Mouse (Mus musculus) layer of hippocampus, adult 9-11 months (tissue): Measurements from ENCODE around the gene Klhl26.

ENCODE experiments used
- DNase-seq: peaks from one replicate; pipeline ENCODE4 v3.0.0; 2022

Klhl26 gene

DNA sequence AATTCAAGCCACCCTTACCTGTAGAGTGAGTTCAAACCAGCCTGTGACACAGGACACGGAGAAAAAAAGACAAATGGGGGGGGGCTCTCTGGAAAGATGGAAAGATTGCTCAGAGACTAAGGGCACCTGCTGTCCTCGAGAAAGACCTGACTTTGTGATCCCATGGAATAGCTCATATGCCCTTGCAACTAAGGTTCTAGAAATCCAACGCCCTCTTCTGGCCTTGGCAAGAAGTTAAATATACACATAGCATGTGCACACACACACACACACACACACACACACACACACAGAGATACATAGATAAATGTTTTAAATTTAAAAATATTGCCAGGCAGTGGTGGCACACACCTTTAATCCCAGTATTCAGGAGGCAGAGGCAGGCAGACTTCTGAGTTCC lies 36.5 kb downstream of the Klhl26 start:
- no peak for DNase-seq

DNA sequence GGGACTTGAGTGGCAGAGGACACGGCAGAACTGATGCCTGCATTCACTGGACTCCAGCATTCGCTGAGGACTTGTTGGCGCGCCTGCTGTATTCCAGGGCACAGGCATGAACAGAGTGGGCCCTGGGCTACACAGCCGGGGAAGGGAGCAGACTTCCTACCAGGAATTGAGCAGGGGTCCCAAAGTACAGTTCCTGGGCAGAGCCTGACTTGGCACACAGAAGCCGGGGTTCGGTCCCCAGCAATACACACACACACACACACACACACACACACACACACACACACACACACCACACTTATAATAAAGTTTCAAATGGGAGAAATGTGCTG lies 37.0 kb downstream of the Klhl26 start:
- no peak for DNase-seq

GRCm38 (mm10) chr8:70439055-70439847 lies 37.5 kb downstream of the Klhl26 start, which contains the start of gene Crtc1:
Gene Crtc1, minus strand, starts transcription at chr8:70439579.
- DNase-seq, result peak; percentile 97

GRCm38 (mm10) chr8:70438423-70438822 lies 38.3 kb downstream of the Klhl26 start:
- DNase-seq, result no peak

GRCm38 (mm10) chr8:70435156-70435555 lies 41.6 kb downstream of the Klhl26 start:
- DNase-seq, result no peak

DNA sequence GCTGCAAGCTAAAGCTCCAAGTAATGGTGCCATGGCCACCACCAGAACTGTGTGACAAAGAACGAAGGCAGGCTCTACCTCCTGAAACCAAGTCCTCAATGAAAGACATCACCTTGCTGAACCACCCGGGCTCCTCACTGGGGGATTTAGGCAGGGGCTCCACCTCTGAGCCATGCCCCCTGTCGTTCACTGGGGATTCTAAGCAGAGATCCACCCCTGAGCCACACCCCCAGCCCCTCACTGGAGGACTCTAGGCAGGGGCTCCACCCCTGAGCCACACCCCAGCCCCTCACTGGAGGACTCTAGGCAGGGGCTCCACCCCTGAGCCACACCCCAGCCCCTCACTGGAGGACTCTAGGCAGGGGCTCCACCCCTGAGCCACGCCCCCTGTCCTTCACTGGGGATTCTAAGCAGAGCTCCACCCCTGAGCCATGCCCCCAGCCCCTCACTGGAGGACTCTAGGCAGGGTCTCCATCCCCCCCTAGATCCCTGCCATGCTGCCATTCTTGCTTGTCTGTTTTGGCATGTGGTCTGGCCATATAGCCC lies 43.7 kb downstream of the Klhl26 start:
- no peak for DNase-seq

GRCm38 (mm10) chr8:70431213-70431612 lies 45.6 kb downstream of the Klhl26 start:
- no peak for DNase-seq

DNA sequence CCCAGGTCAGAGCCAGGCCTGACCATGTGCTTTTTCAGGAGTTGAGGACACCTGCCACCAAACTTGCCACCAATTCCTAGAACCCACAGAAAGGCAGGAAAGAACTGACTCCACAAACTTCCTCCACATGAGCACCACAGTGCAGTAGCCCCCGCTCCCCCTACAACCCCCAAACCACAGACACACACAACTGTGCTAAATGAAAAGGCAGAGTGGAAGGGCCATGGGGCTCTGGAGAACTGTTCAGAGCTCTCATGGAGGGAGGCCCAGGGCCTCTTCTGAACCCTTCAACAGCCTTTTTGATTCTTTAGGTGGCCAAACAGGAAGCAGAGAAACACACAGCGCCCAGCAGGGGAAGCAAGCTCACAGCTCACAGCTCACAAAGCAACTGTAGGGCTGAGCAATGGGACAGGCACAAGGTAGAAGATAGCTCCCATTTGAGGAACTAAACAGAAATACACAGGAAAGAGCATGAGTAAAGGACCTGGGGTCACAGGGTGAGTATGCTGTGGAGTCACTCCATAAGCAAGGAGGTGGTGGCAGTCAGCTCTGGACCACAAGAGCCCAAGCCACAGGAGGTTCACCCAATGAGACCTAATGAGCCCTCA lies 50.4 kb downstream of the Klhl26 start:
- DNase-seq, result no peak

- no peak for DNase-seq
Observed at GRCm38 (mm10) chr8:70422722-70423121, 54.0 kb downstream of the Klhl26 start.

DNA sequence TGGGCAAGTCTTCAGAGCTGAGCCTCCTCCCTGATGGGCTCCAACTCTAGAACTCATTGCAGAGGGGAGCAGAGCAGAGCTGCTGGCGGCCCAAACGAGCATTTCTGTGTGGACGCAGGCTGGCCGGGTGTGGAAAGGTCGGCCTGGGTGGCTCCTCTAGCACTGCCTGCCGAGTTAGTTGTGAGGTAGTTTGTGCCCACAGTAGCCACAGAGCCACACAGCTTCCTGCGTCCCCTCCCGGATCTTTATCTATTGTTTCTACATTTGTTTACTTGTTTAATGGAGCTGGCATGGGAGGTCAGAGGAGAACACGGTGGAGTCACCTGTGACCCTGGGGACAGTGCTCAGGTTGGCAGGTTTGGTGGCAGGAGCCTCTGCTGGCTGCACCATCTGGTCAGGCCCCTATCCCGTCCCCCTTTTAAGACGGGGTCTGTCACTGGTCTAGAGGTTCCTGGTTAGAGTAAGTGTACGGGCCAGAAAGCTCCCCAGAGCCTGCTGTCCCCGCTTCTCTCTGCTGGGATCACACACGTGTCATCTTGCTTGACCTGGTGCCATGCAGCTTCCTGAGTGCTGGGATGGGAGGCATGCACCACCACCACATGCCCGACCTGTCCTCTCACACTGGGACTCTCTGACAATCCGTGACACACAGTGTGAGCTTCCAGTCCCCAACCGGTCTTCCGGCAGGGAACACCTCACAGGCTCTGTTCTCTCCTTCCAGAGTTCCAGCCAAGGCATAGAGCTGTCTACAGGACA lies 55.2 kb downstream of the Klhl26 start:
- DNase-seq, result no peak

- DNase-seq, result no peak
Observed at GRCm38 (mm10) chr8:70419879-70420643, 56.7 kb downstream of the Klhl26 start.

GRCm38 (mm10) chr8:70418954-70419353 lies 57.8 kb downstream of the Klhl26 start:
- peak; percentile 84 for DNase-seq

DNA sequence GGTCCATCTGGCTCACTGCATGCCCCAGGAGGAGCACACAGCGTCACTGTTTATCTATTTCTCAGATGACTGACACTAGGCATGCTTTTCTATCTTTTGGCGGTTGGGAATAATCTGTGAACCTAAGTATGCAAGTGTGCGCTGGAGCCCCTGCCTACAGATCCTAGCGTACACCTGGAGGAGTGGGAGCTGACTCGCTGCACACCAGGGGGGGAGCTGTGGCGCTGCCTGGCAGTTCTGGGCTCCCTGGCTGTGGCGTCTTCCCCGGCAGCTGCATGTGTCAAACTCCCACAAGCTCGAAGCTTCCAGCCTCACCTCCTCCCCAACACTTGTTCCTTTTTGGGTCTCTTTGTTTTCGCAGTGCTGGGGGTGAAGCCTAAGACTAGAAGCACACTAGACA lies 58.9 kb downstream of the Klhl26 start:
- peak; percentile 79 for DNase-seq

DNA sequence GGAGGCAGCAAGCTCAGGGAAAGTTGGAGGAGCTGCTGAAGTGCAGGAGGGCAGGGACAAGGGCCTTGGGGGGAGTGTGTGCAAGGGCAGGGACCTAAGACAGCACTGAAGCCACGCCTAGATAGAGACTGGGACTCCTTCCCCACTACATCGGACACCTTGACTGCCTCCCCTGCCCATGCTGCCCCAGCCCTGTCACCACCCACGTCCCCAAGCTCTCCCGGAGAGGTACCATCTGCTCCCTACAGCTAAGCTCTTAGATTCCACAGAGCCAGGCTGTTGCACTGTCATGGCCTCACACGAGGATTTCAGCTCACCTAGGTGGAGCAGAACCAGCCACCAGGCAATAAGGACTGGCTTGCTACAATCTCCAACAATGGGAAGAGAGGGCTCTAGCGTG lies 59.8 kb downstream of the Klhl26 start:
- DNase-seq, result peak; percentile 83

GRCm38 (mm10) chr8:70415540-70416451 lies 61.0 kb downstream of the Klhl26 start:
- DNase-seq, result peak; percentile 52

GRCm38 (mm10) chr8:70414310-70414946 lies 62.3 kb downstream of the Klhl26 start:
- DNase-seq, result no peak

DNA sequence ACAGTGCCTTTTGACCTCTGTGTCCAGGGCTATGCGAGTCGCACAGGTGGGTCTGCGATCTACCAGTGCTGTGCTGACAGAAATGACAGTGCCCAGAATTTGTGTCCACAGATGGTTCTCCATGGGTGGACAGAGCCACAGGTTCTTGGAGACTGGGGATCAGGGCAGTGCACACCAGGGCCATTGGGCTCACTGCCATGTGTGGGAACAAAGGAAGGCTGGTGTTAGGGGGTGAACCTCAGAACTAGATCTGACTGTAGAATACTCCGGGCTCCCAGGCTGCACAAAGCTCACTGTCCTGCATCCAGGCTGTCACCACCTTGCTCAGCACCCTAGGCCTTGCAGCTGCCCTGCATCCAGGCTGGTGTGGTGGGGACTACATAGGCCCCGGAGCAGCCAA lies 66.5 kb downstream of the Klhl26 start:
- DNase-seq, result no peak

GRCm38 (mm10) chr8:70409455-70409871 lies 67.3 kb downstream of the Klhl26 start:
- peak; percentile 74 for DNase-seq

GRCm38 (mm10) chr8:70409019-70409418 lies 67.7 kb downstream of the Klhl26 start:
- DNase-seq, result no peak

DNA sequence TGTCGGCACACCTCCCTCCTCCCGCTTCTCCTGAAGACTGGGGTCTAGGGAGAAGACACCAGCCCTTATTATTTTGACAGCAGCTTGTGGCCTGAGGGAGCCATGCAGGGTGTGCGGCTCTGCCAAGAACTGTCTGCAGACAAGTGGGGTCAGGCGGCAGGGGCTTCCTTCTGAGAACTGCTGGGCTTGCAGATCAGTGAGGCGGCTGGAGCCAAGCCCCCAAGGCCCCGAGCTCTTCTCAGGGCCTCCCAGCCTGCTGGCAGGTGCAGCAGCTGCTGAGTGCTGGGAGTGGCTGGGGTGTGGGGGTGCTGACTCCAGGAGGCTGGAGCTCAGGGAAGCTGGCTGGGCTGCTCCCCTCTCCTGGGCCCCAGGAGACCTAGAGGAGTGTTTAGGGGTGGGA lies 68.5 kb downstream of the Klhl26 start:
- DNase-seq, result no peak

- DNase-seq, result no peak
Observed at GRCm38 (mm10) chr8:70406427-70407069, 70.2 kb downstream of the Klhl26 start.
